Mouse (Mus musculus): ENCODE data around the gene Prr3. TPM values are rescaled to one million over a fixed set of nuclear protein-coding genes. Genes with fewer than 3 reads are reported as not detected.
A peak's percentile ranks its signal among the peaks of the same experiment; 100 is the strongest.

The Prr3 gene
- polyA plus RNA-seq (2014; fragmentation: Nextera tagmentation; extraction: Ambion mirVana), result 65.3 and 78.2 TPM in 2 replicates

- Histone ChIP-seq H3K9me3 (ENCODE audit: control insufficient read depth, low read length) (no peaks in the 10 kb centered on the region), H3K4me3 (ENCODE audit: low read depth, low read length) (peak within 1 kb of the TSS; percentile 94), H3K36me3 (ENCODE audit: control insufficient read depth, insufficient read depth, low read length) (peaks cover 24% of the 10 kb centered on the region), H3K27ac (ENCODE audit: low read depth, low read length) (peak within 1 kb of the TSS; percentile 91), H3K27me3 (ENCODE audit: control insufficient read depth, insufficient read depth, low read length) (no peaks in the 10 kb centered on the region), H3K4me2 (ENCODE audit: low read depth, low read length) (peak within 1 kb of the TSS; percentile 86), H3K9ac (replicated peaks; ENCODE audit: low read depth, low read length) (peak within 1 kb of the TSS; percentile 82), H3K4me1 (ENCODE audit: control insufficient read depth, insufficient read depth, low read length) (peaks cover 15% of the 10 kb centered on the region; the same call in 1 of the 2 replicates)
- ATAC-seq (ENCODE audit: low read depth), result peak; percentile 80
- WGBS, result under 1% methylated on average over 69 of the region's 109 CpGs
Measured at GRCm38 (mm10) chr17:35979401-35980362, at the start of gene Prr3, which contains the start of gene Gnl1. TSS of gene Prr3 (minus strand) at chr17:35980236. TSS of gene Gnl1 (plus strand) at chr17:35979851.

- no peak for ATAC-seq (ENCODE audit: low read depth)
Measured at GRCm38 (mm10) chr17:36028879-36029619, 49.0 kb upstream of the Prr3 start.

GRCm38 (mm10) chr17:36027663-36028062, 47.6 kb upstream of the Prr3 start:
- H3K36me3 ChIP-seq (ENCODE audit: control insufficient read depth, insufficient read depth, low read length), result no peaks in the 10 kb centered on the region
- H3K27me3 ChIP-seq (ENCODE audit: control insufficient read depth, insufficient read depth, low read length), result no peaks in the 10 kb centered on the region
- ATAC-seq (ENCODE audit: low read depth), result no peak
- H3K9ac ChIP-seq (replicated peaks; ENCODE audit: low read depth, low read length), result no peak overlapping the region
- H3K4me3 ChIP-seq (ENCODE audit: low read depth, low read length), result no peak overlapping the region
- no peak overlapping the region for H3K4me2 ChIP-seq (ENCODE audit: low read depth, low read length)
- WGBS, result 92% methylated on average over 4 of the region's 4 CpGs
- no peaks in the 10 kb centered on the region for H3K4me1 ChIP-seq (ENCODE audit: control insufficient read depth, insufficient read depth, low read length)
- H3K9me3 ChIP-seq (ENCODE audit: control insufficient read depth, low read length), result no peaks in the 10 kb centered on the region
- no peak overlapping the region for H3K27ac ChIP-seq (ENCODE audit: low read depth, low read length)

More at GRCm38 (mm10) chr17:36028879-36029619, 49.0 kb upstream of the Prr3 start:
- no peak overlapping the region for H3K4me2 ChIP-seq (ENCODE audit: low read depth, low read length)
- H3K9me3 ChIP-seq (ENCODE audit: control insufficient read depth, low read length), result no peaks in the 10 kb centered on the region
- H3K27me3 ChIP-seq (ENCODE audit: control insufficient read depth, insufficient read depth, low read length), result no peaks in the 10 kb centered on the region
- no peak overlapping the region for H3K27ac ChIP-seq (ENCODE audit: low read depth, low read length)
- H3K4me1 ChIP-seq (ENCODE audit: control insufficient read depth, insufficient read depth, low read length), result no peaks in the 10 kb centered on the region
- no peaks in the 10 kb centered on the region for H3K36me3 ChIP-seq (ENCODE audit: control insufficient read depth, insufficient read depth, low read length)
- 81% methylated on average over 7 of the region's 7 CpGs for WGBS
- H3K4me3 ChIP-seq (ENCODE audit: low read depth, low read length), result no peak overlapping the region
- H3K9ac ChIP-seq (replicated peaks; ENCODE audit: low read depth, low read length), result no peak overlapping the region

GRCm38 (mm10) chr17:36025901-36026300, 45.9 kb upstream of the Prr3 start:
- H3K27me3 ChIP-seq (ENCODE audit: control insufficient read depth, insufficient read depth, low read length), result no peaks in the 10 kb centered on the region
- H3K36me3 ChIP-seq (ENCODE audit: control insufficient read depth, insufficient read depth, low read length), result no peaks in the 10 kb centered on the region
- no peaks in the 10 kb centered on the region for H3K9me3 ChIP-seq (ENCODE audit: control insufficient read depth, low read length)
- no peak overlapping the region for H3K4me3 ChIP-seq (ENCODE audit: low read depth, low read length)
- 64% methylated on average over 4 of the region's 4 CpGs for WGBS
- H3K4me1 ChIP-seq (ENCODE audit: control insufficient read depth, insufficient read depth, low read length), result no peaks in the 10 kb centered on the region
- no peak for ATAC-seq (ENCODE audit: low read depth)
- no peak overlapping the region for H3K9ac ChIP-seq (replicated peaks; ENCODE audit: low read depth, low read length)
- no peak overlapping the region for H3K27ac ChIP-seq (ENCODE audit: low read depth, low read length)
- no peak overlapping the region for H3K4me2 ChIP-seq (ENCODE audit: low read depth, low read length)

GRCm38 (mm10) chr17:36025197-36025596, 45.2 kb upstream of the Prr3 start:
- no peak overlapping the region for H3K4me3 ChIP-seq (ENCODE audit: low read depth, low read length)
- H3K27me3 ChIP-seq (ENCODE audit: control insufficient read depth, insufficient read depth, low read length), result no peaks in the 10 kb centered on the region
- H3K36me3 ChIP-seq (ENCODE audit: control insufficient read depth, insufficient read depth, low read length), result no peaks in the 10 kb centered on the region
- 54% methylated on average over 5 of the region's 5 CpGs for WGBS
- no peak overlapping the region for H3K27ac ChIP-seq (ENCODE audit: low read depth, low read length)
- no peak overlapping the region for H3K9ac ChIP-seq (replicated peaks; ENCODE audit: low read depth, low read length)
- H3K9me3 ChIP-seq (ENCODE audit: control insufficient read depth, low read length), result no peaks in the 10 kb centered on the region
- no peak overlapping the region for H3K4me2 ChIP-seq (ENCODE audit: low read depth, low read length)
- ATAC-seq (ENCODE audit: low read depth), result no peak
- no peaks in the 10 kb centered on the region for H3K4me1 ChIP-seq (ENCODE audit: control insufficient read depth, insufficient read depth, low read length)

- Histone ChIP-seq H3K27me3 (ENCODE audit: control insufficient read depth, insufficient read depth, low read length) (no peaks in the 10 kb centered on the region), H3K36me3 (ENCODE audit: control insufficient read depth, insufficient read depth, low read length) (no peaks in the 10 kb centered on the region), H3K9ac (replicated peaks; ENCODE audit: low read depth, low read length) (no peak overlapping the region), H3K4me3 (ENCODE audit: low read depth, low read length) (no peak overlapping the region), H3K27ac (ENCODE audit: low read depth, low read length) (no peak overlapping the region), H3K4me2 (ENCODE audit: low read depth, low read length) (no peak overlapping the region), H3K4me1 (ENCODE audit: control insufficient read depth, insufficient read depth, low read length) (no peaks in the 10 kb centered on the region), H3K9me3 (ENCODE audit: control insufficient read depth, low read length) (no peaks in the 10 kb centered on the region)
- ATAC-seq (ENCODE audit: low read depth), result no peak
- WGBS, result 73% methylated on average over 9 of the region's 9 CpGs
Measured at GRCm38 (mm10) chr17:36023710-36024654, 43.9 kb upstream of the Prr3 start.

- Histone ChIP-seq H3K9ac (replicated peaks; ENCODE audit: low read depth, low read length) (no peak overlapping the region), H3K9me3 (ENCODE audit: control insufficient read depth, low read length) (no peaks in the 10 kb centered on the region), H3K4me2 (ENCODE audit: low read depth, low read length) (no peak overlapping the region), H3K27ac (ENCODE audit: low read depth, low read length) (no peak overlapping the region), H3K27me3 (ENCODE audit: control insufficient read depth, insufficient read depth, low read length) (no peaks in the 10 kb centered on the region), H3K4me3 (ENCODE audit: low read depth, low read length) (no peak overlapping the region), H3K36me3 (ENCODE audit: control insufficient read depth, insufficient read depth, low read length) (no peaks in the 10 kb centered on the region), H3K4me1 (ENCODE audit: control insufficient read depth, insufficient read depth, low read length) (no peaks in the 10 kb centered on the region)
- ATAC-seq (ENCODE audit: low read depth), result no peak
- WGBS, result 88% methylated on average over 6 of the region's 6 CpGs
Measured at GRCm38 (mm10) chr17:36022922-36023321, 42.9 kb upstream of the Prr3 start.

- Histone ChIP-seq H3K36me3 (ENCODE audit: control insufficient read depth, insufficient read depth, low read length) (no peaks in the 10 kb centered on the region), H3K4me2 (ENCODE audit: low read depth, low read length) (no peak overlapping the region), H3K9ac (replicated peaks; ENCODE audit: low read depth, low read length) (no peak overlapping the region), H3K4me3 (ENCODE audit: low read depth, low read length) (no peak overlapping the region), H3K4me1 (ENCODE audit: control insufficient read depth, insufficient read depth, low read length) (no peaks in the 10 kb centered on the region), H3K27me3 (ENCODE audit: control insufficient read depth, insufficient read depth, low read length) (no peaks in the 10 kb centered on the region), H3K27ac (ENCODE audit: low read depth, low read length) (no peak overlapping the region), H3K9me3 (ENCODE audit: control insufficient read depth, low read length) (no peaks in the 10 kb centered on the region)
- WGBS, result 91% methylated on average over 9 of the region's 9 CpGs
- no peak for ATAC-seq (ENCODE audit: low read depth)
Measured at GRCm38 (mm10) chr17:36022098-36022497, 42.1 kb upstream of the Prr3 start.

Measured in neural tube, embryonic 14.5 days (tissue).